Mouse (Mus musculus) right cerebral cortex, postnatal 4 days (tissue): Measurements from ENCODE around the gene Tnip1.

Experiments
- DNase-seq: peaks from one replicate; pipeline ENCODE4 v3.0.0-alpha.2; 2022

Gene Tnip1

GRCm38 (mm10) chr11:54962810-54963209 lies at the start of gene Tnip1:
Gene Tnip1, minus strand, starts transcription at chr11:54962917.
- DNase-seq: no peak

GRCm38 (mm10) chr11:55011440-55011839 lies 48.7 kb upstream of the Tnip1 start:
- DNase-seq: no peak

GRCm38 (mm10) chr11:55008230-55008629 lies 45.5 kb upstream of the Tnip1 start:
- no peak for DNase-seq

DNA sequence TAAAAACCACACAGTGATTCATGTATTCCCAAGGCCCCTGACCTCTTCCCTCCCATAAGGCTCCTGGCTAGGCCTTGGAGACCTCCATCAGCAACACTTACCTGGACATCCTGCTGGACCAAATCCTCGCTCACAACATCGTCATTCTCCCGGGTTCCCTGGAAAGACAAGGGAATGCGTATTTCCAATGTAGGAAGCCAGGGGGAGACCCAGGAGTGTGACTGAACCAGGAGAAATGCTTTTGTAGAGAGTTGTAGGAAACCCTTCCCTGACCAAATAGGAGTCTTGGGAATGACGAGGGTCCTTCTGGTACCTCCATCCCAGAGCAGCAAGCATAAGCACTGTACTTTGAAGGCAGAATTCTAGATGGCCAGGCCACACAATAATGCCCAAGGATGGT lies 43.0 kb upstream of the Tnip1 start:
- no peak for DNase-seq

DNA sequence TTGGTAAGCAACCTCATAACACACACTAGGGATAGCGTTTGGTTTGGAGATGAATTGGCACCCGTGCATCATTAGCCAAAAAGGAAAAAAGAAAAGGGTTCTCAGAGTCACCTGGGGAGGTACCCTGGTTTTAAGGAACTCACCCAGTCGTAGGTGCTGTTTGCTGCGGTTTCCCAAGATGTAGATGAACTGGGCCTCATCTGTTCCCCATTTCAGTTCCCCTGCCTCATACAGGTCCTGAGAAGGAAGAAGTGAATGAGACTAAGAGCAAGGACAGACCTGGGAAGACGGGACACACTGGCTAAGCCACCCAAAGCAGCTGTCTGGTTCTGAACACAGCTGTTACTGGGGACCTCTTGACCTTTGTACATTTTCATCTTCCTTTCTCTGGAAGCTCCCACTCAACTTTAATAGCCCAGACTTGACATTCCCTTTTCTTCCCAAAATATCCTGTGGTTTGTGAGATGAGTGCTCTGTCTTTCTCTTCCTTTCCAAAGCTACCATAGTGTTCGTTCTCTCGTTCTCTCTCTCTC lies 42.3 kb upstream of the Tnip1 start:
- DNase-seq: no peak

DNA sequence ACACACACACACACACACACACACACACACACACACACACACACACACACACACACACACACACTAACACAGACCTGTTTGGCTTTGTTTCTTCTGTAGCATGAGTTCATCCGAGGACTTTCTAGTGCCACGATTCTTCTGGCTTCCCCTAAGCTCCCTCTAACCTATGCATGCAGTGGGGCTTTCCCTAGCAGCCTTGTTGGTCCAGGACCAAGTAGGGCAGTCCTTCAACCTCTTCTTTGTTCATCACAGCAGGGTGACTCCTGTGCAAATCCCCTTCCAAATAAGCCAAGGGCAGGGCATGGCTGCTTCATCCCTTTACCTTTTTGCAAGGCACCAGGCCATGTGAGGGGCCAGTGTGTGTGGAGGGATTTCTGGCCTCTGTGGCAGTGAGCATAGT lies 36.0 kb upstream of the Tnip1 start:
- DNase-seq: no peak

DNA sequence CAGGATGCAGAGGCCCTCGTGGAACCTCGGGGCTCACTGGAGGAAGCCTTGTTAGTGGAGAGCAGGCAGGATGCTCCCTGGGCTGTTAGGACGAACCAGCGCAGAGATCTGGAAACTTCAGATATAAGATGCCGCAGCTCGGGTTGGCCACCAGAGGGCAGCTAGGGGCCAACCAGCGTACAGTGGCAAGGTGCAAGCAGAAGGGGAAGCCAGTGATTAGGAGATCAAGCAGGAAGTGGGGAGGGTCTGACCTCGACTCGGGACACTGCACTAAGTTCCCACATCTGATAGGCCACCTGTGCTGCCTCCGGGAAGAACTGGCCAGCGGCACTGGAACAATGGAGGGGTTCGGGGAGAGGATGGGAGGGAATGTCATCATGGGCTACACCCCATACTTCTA lies 35.6 kb upstream of the Tnip1 start:
- DNase-seq: peak; percentile 56

DNA sequence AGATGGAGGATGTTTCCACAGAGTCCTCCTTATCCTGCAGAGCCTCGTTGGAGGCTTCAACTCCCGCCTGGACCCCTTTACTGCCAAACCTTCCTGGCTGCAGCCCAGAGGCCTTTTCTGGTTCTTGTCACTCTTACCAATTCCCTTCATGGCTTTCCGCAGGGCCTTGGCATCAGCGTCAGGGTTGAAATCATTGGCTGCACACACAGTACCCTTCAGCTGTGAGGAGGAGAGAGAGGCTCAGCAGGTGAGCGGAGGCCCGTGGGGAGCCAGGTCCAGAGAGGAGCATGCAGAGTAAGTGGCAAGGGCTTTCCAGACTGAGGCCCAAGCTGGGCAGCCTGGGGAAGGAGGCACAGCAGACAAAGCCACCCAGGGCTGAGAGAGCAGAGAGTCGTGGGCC lies 33.5 kb upstream of the Tnip1 start:
- DNase-seq: peak; percentile 28

- DNase-seq: no peak
Observed at GRCm38 (mm10) chr11:54989920-54990319, 27.2 kb upstream of the Tnip1 start.

DNA sequence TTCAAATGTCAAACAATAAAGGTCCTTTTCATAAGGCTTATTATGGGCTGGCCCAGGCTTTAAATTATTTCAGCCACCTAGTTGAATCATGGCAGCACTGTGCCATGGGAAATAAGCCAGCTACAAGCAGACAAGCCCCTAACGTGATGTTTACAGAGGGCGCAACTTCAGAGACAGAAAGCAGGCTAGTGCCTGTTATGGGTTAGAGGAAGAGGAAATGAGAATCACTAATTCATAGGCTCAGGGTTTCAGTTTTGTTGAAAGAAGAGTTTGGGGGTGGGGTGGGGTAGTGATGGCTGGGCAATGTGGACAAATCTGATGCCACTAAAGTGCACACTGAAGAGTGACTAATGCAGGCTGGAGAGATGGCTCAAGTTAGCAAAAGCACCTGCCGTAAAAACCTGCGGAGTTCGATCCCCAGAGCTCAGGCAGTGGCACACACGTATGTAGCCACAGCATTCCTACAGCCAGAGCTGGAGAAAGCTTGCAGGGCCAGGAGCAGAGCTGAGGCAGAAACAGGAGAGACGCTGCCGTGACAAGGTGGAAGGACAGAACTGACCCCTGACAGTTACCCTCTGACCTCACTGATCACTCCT lies 26.1 kb upstream of the Tnip1 start:
- no peak for DNase-seq

GRCm38 (mm10) chr11:54987974-54988373 lies 25.3 kb upstream of the Tnip1 start:
- DNase-seq: peak; percentile 57

GRCm38 (mm10) chr11:54985086-54985485 lies 22.4 kb upstream of the Tnip1 start:
- no peak for DNase-seq

GRCm38 (mm10) chr11:54984581-54984980 lies 21.9 kb upstream of the Tnip1 start:
- no peak for DNase-seq

GRCm38 (mm10) chr11:54984085-54984484 lies 21.4 kb upstream of the Tnip1 start:
- peak; percentile 93 for DNase-seq

DNA sequence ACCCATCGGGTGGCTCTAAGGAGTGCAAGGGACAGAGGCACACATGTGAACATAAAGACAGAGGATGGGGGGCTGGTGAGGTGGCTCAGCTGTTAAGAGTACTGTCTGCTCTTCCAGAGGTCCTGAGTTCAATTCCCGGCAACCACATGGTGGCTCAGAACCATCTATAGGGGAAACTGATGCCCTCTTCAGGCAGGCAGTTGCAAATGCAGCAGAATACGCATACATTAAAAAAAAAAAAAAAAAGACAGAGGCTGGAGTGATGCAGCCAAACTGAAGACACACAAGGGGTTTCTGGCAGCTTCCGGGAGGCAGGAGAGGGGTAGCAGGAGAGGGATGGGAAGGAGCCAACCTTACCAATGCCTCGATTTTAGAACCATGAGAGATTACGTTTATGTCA lies 19.8 kb upstream of the Tnip1 start:
- no peak for DNase-seq

GRCm38 (mm10) chr11:54981630-54982029 lies 18.9 kb upstream of the Tnip1 start:
- DNase-seq: no peak

- no peak for DNase-seq
Observed at GRCm38 (mm10) chr11:54977385-54977937, 14.7 kb upstream of the Tnip1 start.

- no peak for DNase-seq
Observed at GRCm38 (mm10) chr11:54976351-54976750, 13.6 kb upstream of the Tnip1 start.

DNA sequence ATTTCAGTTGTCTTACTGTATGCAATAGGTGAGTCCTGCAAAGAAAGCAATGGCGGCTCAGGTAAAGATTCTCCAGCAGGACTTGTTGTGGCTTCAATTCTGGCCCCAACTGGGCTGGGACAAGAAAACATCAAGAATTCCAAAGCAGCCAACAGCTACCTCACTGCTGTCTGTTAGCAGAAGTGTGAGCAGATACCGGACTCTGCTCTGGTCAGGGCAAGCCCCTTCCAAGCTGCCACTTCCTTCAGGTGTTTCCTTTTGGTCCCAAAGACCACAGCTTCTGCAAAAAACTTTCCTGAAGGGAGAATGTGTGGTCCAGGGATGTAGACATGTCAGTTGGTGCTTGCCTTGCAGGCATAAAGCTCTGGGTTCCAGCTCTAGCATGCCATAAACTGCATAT lies 13.0 kb upstream of the Tnip1 start:
- DNase-seq: no peak

DNA sequence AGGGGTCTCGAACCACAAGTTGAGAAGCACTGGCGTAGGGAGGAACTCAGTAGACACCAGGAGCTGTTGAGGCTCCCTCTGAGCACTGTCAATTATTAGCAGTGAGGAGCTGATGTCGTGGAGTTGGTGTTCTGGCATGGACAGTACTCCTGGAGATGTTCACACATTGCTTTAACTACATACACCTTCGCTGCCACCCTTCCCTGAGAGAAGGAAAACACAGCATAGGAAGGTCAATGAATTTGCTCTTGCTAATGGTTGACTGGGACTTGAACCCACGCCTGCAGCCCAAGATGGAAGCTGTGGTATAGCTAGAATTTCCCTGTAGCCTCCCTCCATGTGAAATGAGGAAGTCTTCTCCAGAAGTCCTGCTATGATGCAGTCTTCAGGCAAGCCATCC lies 12.6 kb upstream of the Tnip1 start:
- no peak for DNase-seq

DNA sequence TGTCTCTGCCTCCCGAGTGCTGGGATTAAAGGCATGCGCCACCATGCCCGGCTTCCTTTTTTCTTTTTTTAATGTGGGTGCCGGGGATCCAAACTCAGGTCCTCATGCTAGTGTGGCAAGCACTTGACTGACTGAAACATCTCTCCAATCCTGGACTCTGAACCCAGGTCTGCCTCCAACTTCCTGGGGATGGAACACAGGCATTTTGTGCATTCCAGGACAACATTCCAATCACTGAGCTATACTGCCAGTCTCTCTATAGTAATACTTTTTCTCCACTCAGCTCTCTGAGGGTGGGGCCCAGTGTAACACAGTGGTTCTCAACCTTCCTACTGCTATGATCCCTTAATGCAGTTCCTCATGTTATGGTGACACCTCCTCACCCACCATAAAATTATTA lies 11.9 kb upstream of the Tnip1 start:
- DNase-seq: no peak

GRCm38 (mm10) chr11:54973481-54974212 lies 10.9 kb upstream of the Tnip1 start:
- no peak for DNase-seq

DNA sequence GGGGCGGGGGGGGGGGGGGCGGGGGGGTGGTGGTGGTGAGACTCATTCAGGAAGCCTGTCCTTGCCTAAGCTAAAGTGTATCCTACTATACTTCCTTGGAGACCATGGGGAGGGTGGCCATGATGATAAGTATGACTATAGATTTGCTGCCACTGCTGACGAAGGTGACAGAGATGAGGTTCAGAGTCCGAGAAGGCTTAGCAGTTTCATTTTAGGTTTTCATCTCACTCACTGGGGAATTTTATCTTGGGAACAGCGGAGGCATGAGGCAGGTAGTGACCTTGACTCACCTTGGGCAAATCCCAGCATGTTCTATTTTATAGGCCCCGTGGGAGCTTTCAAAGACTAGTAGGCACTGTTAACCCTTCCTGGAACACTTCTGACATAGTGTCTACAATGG lies 10.1 kb upstream of the Tnip1 start:
- no peak for DNase-seq

DNA sequence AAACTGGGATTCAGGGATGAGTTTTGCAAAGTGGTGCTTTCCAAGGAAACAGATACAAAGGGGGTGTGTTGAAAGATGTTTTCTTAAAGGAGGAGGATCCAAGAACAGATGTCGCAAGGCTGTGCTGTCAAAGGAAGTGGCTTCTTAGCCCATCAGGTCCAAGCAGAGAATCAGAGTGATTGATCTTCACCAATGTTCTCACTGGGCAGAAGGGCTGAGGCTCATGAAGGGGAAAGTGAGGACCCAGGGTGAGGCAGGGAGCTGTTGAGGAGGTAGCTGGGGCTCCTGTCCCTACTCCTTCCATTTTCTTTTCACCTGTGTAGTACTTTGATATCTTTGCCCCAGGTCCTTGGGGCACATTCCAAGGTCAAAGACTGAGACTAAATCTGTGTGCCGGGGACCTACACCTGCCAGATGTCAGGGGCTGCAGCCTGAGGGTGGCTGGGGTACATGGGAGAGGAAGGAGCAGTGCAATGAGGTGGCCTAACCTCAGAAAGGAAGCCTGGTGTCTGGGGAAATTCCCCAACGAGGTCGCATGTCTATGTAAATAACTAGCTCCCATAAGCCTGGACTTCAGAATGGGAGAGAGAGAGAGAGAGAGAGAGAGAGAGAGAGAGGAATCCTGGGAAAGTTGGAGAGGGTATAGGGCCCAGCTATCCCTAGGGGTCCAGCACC lies 9.5 kb upstream of the Tnip1 start:
- DNase-seq: no peak
